Mouse (Mus musculus) neural tube, embryonic 15.5 days (tissue): ENCODE measurements at regions not wholly inside any gene's neighbourhood (a gene's known extent, or its start where the extent isn't known, plus 50 kb on each side); places are given as distances from the start of the nearest gene placed in this dataset.

ENCODE experiments used
- ATAC-seq: fragments of 200-750 bp; cut with Nextera tagmentation; 2 replicates; pipeline ENCODE4 v1.8.0; 2017; ENCODE audit warnings: mild to moderate bottlenecking, moderate TSS enrichment, moderate library complexity; ENCODE audit not compliant: low FRiP score
- H3K27ac ChIP-seq: fragments of 300-500 bp; sonication (generic); replicated peaks from 2 replicates; pipeline ENCODE4 v1.5.1; 2015; ENCODE audit warnings: mild to moderate bottlenecking, inconsistent platforms
- H3K27me3 ChIP-seq: fragments of 300-500 bp; sonication (generic); replicated peaks from 2 replicates; pipeline ENCODE4 v1.6.1; 2015; ENCODE audit warnings: inconsistent platforms
- H3K36me3 ChIP-seq: fragments of 300-500 bp; sonication (generic); 2 replicates; pipeline ENCODE4 v1.6.1; 2015; ENCODE audit warnings: inconsistent platforms
- H3K4me1 ChIP-seq: fragments of 300-500 bp; sonication (generic); 2 replicates; pipeline ENCODE4 v1.6.1; 2015; ENCODE audit warnings: inconsistent platforms
- H3K4me2 ChIP-seq: fragments of 300-500 bp; sonication (generic); 2 replicates; pipeline ENCODE4 v1.6.1; 2015; ENCODE audit warnings: inconsistent platforms, mild to moderate bottlenecking, moderate library complexity
- H3K4me3 ChIP-seq: fragments of 300-500 bp; sonication (generic); replicated peaks from 2 replicates; pipeline ENCODE4 v1.5.1; 2015; ENCODE audit warnings: mild to moderate bottlenecking, inconsistent platforms
- H3K9ac ChIP-seq: fragments of 300-500 bp; sonication (generic); replicated peaks from 2 replicates; pipeline ENCODE4 v1.6.1; 2015; ENCODE audit warnings: mild to moderate bottlenecking, inconsistent platforms
- H3K9me3 ChIP-seq: fragments of 300-500 bp; sonication (generic); replicated peaks from 2 replicates; pipeline ENCODE4 v1.6.1; 2016; ENCODE audit warnings: inconsistent platforms
- WGBS: fragments of 180-500 bp; shearing (Covaris S2); methylation state at CpG from one replicate; pipeline ENCODE4 v1.1.7; 2015; ENCODE audit warnings: mixed read lengths; 5-methylcytosine and 5-hydroxymethylcytosine counted together

DNA sequence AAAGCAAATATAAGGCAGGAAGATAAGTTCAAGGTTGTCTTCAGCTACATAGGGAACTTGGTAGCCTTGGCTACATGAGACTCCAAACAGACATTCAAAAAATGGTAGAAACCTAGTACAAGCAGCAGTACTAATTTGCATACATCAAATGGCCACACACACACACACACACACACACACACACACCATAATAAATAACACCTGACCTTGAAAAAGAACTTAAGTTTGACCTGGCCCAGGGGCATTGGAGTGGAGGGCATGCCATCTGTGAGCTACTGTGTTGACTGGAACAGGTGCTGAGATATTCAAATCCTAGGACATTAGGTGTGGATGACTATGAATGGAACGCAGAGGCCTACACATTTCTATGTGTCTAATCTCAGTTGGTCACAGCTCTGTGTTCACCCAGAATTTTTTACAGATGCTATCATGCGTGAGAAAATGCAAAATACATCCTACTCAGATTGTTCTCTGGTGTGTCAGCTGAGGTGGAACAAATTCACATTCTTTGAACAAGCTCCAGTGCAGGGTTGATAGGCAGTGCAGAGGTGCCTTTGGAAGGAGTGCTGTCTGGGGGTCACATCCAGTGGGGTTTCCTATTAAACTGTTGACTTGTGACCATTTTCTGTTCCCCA, 240.4 kb upstream of the Eef2kmt start:
- Histone ChIP-seq H3K9me3 (no peaks in the 10 kb centered on the region), H3K27me3 (no peaks in the 10 kb centered on the region), H3K9ac (no peak overlapping the region), H3K4me2 (no peak overlapping the region), H3K4me3 (no peak overlapping the region), H3K4me1 (peaks cover 6% of the 10 kb centered on the region; the same call in 1 of the 2 replicates), H3K27ac (no peak overlapping the region), H3K36me3 (no peaks in the 10 kb centered on the region)
- no peak for ATAC-seq
- WGBS, result 37% methylated on average over 2 of the region's 2 CpGs

DNA sequence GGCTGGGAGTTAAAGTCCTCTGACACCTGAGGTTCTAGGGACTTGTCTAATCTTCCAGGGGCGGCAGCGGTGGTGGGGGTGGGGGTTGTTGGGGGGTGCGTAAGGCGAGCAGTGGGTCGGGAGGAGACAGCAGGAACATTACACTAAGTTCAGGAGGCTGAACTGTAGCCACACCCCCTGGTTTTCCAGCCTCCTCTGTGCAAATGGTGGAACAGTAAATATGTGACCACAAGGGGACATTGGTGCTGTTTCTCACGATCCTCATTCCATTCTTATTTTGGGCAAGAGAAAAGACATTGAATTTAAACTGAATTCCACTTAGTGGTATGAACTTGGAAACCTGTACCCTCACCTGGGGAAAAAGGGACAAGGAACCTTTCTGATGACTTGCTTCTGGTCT, 237.6 kb upstream of the Eef2kmt start:
- Histone ChIP-seq H3K9ac (no peak overlapping the region), H3K9me3 (no peaks in the 10 kb centered on the region), H3K27me3 (no peaks in the 10 kb centered on the region), H3K27ac (no peak overlapping the region), H3K4me1 (peaks cover 6% of the 10 kb centered on the region; the same call in 1 of the 2 replicates), H3K4me3 (no peak overlapping the region), H3K4me2 (no peak overlapping the region), H3K36me3 (no peaks in the 10 kb centered on the region)
- ATAC-seq, result no peak
- 43% methylated on average over 6 of the region's 6 CpGs for WGBS

DNA sequence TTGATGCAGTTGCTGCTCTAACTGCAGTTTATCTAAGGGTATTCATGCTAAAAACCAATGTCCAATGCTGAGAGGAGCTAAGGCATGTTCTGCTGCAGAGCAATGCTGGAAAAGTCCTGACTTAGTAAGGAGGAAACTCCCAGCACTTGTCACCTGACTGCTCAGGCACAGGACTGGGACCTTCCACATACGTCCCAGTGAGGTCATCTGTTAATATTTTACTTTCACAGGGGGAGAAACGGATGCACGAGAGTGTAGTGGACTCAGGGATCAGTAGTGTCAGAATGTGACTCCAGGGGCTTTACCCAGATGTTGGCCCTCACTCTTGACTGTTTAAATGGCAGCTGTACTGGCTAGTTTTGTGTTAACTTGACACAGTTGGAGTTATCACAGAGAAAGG, 231.5 kb upstream of the Eef2kmt start:
- Histone ChIP-seq H3K9ac (no peak overlapping the region), H3K4me3 (no peak overlapping the region), H3K4me1 (no peaks in the 10 kb centered on the region; the same call in none of the 2 replicates), H3K27me3 (no peaks in the 10 kb centered on the region), H3K27ac (no peak overlapping the region), H3K36me3 (no peaks in the 10 kb centered on the region), H3K4me2 (no peak overlapping the region), H3K9me3 (no peaks in the 10 kb centered on the region)
- no peak for ATAC-seq
- WGBS, result 67% methylated on average over 3 of the region's 3 CpGs

DNA sequence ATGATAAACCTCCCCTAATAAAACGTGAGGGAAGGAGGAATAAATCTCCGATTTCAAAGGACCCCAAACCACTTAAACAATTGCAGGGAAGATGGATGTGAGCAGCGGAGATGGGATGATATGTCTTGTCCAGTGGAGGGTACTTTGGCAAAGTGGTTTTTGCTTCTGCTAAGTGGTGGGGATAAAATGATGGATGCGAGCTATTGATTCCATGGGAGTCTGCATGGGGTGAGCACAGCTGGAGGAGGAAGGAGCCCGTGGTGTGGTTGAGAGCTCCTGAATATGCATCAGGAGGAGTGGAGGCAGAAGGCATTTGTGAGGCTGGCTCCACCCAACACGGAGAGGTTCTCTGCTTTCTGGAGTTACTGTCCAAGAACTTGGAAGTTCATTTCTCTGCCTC, 227.6 kb upstream of the Eef2kmt start:
- Histone ChIP-seq H3K36me3 (no peaks in the 10 kb centered on the region), H3K4me1 (no peaks in the 10 kb centered on the region; the same call in none of the 2 replicates), H3K9me3 (no peaks in the 10 kb centered on the region), H3K4me2 (no peak overlapping the region), H3K27me3 (no peaks in the 10 kb centered on the region), H3K9ac (no peak overlapping the region), H3K4me3 (no peak overlapping the region), H3K27ac (no peak overlapping the region)
- ATAC-seq, result no peak
- WGBS, result 11% methylated on average over 6 of the region's 6 CpGs

DNA sequence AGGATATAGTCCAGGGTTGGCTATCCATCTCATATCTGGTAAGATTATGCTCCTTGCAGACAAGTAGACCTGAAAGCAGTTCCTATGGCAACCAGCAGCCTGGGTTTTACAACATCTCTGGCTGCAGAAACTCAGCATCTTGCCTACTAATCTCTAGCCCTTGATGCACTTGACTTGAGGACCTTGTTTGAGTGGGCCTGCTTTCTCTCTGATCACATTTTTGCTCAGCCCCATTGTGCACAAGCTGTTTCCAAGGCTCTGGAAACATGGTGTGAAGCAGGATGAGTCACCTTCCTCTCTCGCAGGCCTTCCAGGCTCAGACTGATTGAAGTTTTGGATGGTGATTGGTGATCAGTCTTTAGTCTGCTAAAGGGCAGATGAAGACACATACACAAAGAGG, 224.4 kb upstream of the Eef2kmt start:
- no peak overlapping the region for H3K9ac ChIP-seq
- H3K9me3 ChIP-seq, result no peaks in the 10 kb centered on the region
- H3K4me2 ChIP-seq, result no peak overlapping the region
- no peak for ATAC-seq
- H3K27ac ChIP-seq, result no peak overlapping the region
- no peaks in the 10 kb centered on the region for H3K36me3 ChIP-seq
- 81% methylated on average over 1 of the region's 1 CpGs for WGBS
- no peak overlapping the region for H3K4me3 ChIP-seq
- no peaks in the 10 kb centered on the region for H3K27me3 ChIP-seq
- H3K4me1 ChIP-seq, result peaks cover 8% of the 10 kb centered on the region

DNA sequence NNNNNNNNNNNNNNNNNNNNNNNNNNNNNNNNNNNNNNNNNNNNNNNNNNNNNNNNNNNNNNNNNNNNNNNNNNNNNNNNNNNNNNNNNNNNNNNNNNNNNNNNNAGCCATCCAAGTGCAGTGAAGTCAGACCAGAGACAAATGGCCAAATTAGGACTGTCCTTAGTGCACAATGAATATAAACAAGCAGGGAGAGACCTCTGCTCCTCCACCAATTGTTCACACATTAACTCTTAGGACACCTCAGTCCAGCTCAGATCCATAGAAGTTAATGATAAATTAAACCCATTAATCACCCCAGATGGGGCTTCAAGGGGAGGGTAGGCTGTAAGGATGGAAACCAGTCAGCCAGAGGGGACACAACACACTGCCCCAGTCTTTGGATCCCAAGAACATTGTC, 223.2 kb upstream of the Eef2kmt start:
- no peak overlapping the region for H3K9ac ChIP-seq
- H3K9me3 ChIP-seq, result no peaks in the 10 kb centered on the region
- no peaks in the 10 kb centered on the region for H3K27me3 ChIP-seq
- no peak overlapping the region for H3K27ac ChIP-seq
- no peak overlapping the region for H3K4me3 ChIP-seq
- H3K4me2 ChIP-seq, result no peak overlapping the region
- ATAC-seq, result no peak
- peaks cover 12% of the 10 kb centered on the region for H3K4me1 ChIP-seq
- H3K36me3 ChIP-seq, result no peaks in the 10 kb centered on the region

DNA sequence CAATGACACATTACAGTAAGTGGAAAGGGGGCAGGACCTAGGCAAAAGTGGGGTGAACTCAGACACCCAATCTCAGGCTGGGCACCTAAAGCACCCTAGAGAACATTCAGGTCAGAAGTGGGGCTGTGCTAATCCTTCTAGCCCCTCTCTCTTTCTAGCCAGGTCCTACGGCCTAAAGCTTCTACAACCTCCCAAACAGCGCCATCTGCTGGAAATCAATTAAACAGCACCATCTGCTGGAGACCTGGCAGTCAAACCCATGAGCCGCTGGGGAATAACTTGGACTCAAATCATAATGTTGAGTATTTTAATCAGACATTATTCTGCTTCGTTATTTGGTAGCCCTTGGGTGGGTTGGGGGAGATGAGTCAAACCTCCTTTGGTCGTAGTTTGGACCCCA, 215.5 kb upstream of the Eef2kmt start:
- no peak for ATAC-seq
- H3K4me2 ChIP-seq, result no peak overlapping the region
- WGBS, result 22% methylated on average over 5 of the region's 5 CpGs

DNA sequence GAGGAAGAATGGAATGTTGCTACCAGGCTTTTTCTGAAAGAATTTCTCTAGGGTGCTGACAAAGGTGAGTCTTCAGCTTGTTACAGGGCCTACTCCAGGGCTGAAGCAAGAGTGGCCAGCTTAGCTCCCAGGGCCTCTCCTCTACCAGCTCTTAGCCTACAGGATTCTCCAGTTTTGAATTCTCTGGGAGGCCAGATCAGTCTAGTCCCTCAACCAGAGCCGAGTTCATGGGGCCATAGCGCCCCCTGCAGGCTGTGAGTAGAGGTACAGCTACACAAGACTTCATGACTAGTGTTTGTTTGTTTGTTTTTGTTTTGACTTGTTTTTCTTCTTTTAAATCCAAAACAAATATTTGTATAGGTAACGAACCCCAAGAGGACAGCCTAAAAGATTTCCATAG, 211.8 kb upstream of the Eef2kmt start:
- ATAC-seq, result peak; percentile 61; the same call in 1 of the 2 replicates

More for the DNA sequence above, 215.5 kb upstream of the Eef2kmt start:
- Histone ChIP-seq H3K9ac (no peak overlapping the region), H3K4me1 (peaks cover 21% of the 10 kb centered on the region), H3K36me3 (no peaks in the 10 kb centered on the region), H3K9me3 (no peaks in the 10 kb centered on the region), H3K27me3 (no peaks in the 10 kb centered on the region), H3K27ac (no peak overlapping the region), H3K4me3 (no peak overlapping the region)

DNA sequence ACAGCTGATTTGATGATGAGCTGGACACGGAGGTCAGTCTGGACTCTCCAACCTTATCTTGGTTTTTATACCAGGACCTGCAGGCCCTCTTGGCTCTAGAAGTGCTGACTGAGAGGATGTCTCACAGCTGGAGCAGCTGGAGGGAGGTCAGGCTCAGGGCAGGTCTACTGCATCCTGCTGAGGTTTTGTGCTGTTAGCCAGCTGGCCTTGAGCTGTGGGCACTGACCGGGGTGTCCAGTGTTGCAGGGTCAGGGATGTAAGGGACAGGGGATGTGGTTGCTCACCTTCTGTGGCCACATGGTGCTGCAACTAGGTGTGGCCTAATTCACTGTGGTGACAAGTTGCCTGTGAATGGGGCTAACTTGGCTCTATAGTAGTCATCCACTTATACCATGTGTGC, 211.0 kb upstream of the Eef2kmt start:
- Histone ChIP-seq H3K27ac (no peak overlapping the region), H3K4me3 (no peak overlapping the region), H3K27me3 (no peaks in the 10 kb centered on the region), H3K4me1 (no peaks in the 10 kb centered on the region), H3K9me3 (no peaks in the 10 kb centered on the region), H3K4me2 (no peak overlapping the region), H3K9ac (no peak overlapping the region), H3K36me3 (no peaks in the 10 kb centered on the region)
- 65% methylated on average over 2 of the region's 2 CpGs for WGBS
- no peak for ATAC-seq

More for the DNA sequence above, 211.8 kb upstream of the Eef2kmt start:
- no peak overlapping the region for H3K9ac ChIP-seq
- no peaks in the 10 kb centered on the region for H3K9me3 ChIP-seq
- H3K4me3 ChIP-seq, result no peak overlapping the region
- no peak overlapping the region for H3K4me2 ChIP-seq
- no peak overlapping the region for H3K27ac ChIP-seq
- 10% methylated on average over 3 of the region's 3 CpGs for whole genome bisulfite sequencing
- H3K27me3 ChIP-seq, result no peaks in the 10 kb centered on the region
- H3K4me1 ChIP-seq, result no peaks in the 10 kb centered on the region
- no peaks in the 10 kb centered on the region for H3K36me3 ChIP-seq

DNA sequence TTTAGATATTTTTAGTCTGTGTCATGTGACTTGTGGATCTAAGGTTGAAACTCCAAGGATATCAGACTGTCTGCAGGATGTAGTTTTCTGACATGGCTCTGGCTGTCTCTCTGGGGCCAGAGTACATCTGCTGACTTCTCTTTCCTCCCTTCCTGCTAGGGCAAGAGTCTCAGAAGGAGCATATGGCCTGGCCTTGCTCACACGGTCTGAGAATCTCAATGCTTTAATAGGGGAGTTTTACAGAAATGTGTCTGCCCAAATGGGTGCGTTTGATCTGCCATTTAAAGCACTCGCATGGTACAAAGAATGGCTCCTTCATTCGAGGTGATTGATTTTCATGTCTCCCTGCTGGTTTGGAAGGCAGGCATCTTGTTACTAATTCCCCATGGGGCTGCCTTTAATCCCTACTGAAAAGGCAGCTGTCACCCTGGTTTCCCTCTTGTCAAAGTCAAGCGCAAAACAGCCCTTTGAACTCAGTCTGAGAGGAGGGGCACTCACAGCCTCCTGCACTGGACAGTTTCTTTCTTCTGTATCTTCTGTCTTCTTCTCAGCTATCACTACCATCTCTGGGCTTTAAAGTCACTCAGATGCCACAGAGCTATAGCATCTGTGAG, 199.7 kb upstream of the Eef2kmt start:
- Histone ChIP-seq H3K27ac (no peak overlapping the region), H3K4me2 (no peak overlapping the region), H3K4me3 (no peak overlapping the region), H3K4me1 (peaks cover 6% of the 10 kb centered on the region; the same call in 1 of the 2 replicates), H3K27me3 (no peaks in the 10 kb centered on the region), H3K9ac (no peak overlapping the region), H3K9me3 (no peaks in the 10 kb centered on the region), H3K36me3 (no peaks in the 10 kb centered on the region)
- ATAC-seq, result no peak
- 7% methylated on average over 5 of the region's 5 CpGs for WGBS

DNA sequence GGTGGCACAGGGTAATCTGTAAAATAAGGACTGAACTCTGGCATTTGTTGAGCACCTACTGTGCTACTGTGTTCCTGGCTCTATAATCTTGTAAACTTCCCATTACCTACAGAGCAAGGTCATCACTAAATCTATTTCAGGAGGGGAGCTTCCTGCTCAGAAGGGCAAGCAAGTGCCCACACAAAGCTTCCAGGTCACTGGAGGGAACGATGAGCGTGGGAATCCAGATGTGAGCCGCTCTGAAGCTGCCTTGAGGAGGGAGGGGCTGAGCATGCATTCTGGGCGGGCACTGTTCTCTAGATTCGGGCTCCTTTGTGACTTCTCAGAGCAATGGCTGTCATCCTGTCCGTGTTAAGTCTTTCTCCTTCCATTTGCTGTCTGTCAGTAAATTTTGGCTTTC, 198.5 kb upstream of the Eef2kmt start:
- Histone ChIP-seq H3K4me3 (no peak overlapping the region), H3K36me3 (no peaks in the 10 kb centered on the region), H3K4me2 (no peak overlapping the region), H3K9ac (no peak overlapping the region), H3K27me3 (no peaks in the 10 kb centered on the region), H3K27ac (no peak overlapping the region), H3K9me3 (no peaks in the 10 kb centered on the region), H3K4me1 (peaks cover 6% of the 10 kb centered on the region; the same call in 1 of the 2 replicates)
- no peak for ATAC-seq
- WGBS, result 31% methylated on average over 6 of the region's 6 CpGs

DNA sequence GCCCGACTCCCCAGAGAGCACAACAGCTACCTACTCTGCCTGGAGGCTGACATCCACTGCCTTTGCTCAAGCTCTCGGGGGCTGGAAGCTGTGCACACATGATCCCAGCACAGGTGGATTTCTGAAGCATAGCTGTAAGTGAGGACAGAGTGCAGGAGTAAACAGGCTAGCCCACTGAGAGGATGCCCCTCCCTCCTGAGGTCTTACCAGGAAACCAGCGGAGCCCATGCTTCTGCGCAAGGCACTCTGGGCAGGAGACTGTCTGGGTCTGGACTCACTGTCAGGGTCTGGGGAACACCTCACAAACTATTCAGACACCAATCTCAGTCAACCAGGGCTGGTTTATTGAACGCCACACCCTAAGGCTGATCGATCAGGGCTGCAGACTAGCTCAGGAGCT, 197.2 kb upstream of the Eef2kmt start:
- H3K9ac ChIP-seq, result no peak overlapping the region
- H3K4me2 ChIP-seq, result no peak overlapping the region
- peaks cover 6% of the 10 kb centered on the region; the same call in 1 of the 2 replicates for H3K4me1 ChIP-seq
- no peaks in the 10 kb centered on the region for H3K27me3 ChIP-seq
- no peaks in the 10 kb centered on the region for H3K9me3 ChIP-seq
- H3K36me3 ChIP-seq, result no peaks in the 10 kb centered on the region
- no peak overlapping the region for H3K4me3 ChIP-seq
- WGBS, result 85% methylated on average over 6 of the region's 6 CpGs
- no peak for ATAC-seq
- H3K27ac ChIP-seq, result no peak overlapping the region
